Mouse (Mus musculus): ENCODE data around the gene Gm44503.

Gene Gm44503

GRCm38 (mm10) chr9:73031421-73031820 lies 72.8 kb downstream of the Gm44503 start:
- DNase-seq, result no peak

- DNase-seq, result no peak
Observed at GRCm38 (mm10) chr9:73033406-73033805, 74.8 kb downstream of the Gm44503 start.

- DNase-seq, result peak; percentile 96 to 98
Observed at GRCm38 (mm10) chr9:73039222-73039945, 80.7 kb downstream of the Gm44503 start.

GRCm38 (mm10) chr9:73040080-73040479 lies 81.4 kb downstream of the Gm44503 start, which contains the start of gene Pigb:
TSS of gene Pigb (minus strand) at chr9:73040378.
- no peak for DNase-seq

GRCm38 (mm10) chr9:73044146-73045079 lies 85.8 kb downstream of the Gm44503 start, which contains the start of gene Rab27a:
TSS of gene Rab27a (plus strand) at chr9:73044854.
- peak; percentile 89 to 97 for DNase-seq

- no peak for DNase-seq
Observed at GRCm38 (mm10) chr9:73045204-73045603, 86.6 kb downstream of the Gm44503 start.

GRCm38 (mm10) chr9:73045711-73046110 lies 87.1 kb downstream of the Gm44503 start:
- DNase-seq, result no peak

- DNase-seq, result no peak
Observed at GRCm38 (mm10) chr9:73047906-73048305, 89.3 kb downstream of the Gm44503 start.

- no peak for DNase-seq
Observed at GRCm38 (mm10) chr9:73048927-73049326, 90.3 kb downstream of the Gm44503 start.

- DNase-seq, result no peak
Observed at GRCm38 (mm10) chr9:73049833-73050232, 91.2 kb downstream of the Gm44503 start.

GRCm38 (mm10) chr9:73050606-73051005 lies 92.0 kb downstream of the Gm44503 start:
- DNase-seq, result no peak

GRCm38 (mm10) chr9:73055441-73055911 lies 96.8 kb downstream of the Gm44503 start:
- peak; percentile 46 to 81 for DNase-seq

- no peak for DNase-seq
Observed at GRCm38 (mm10) chr9:73059224-73059623, 100.6 kb downstream of the Gm44503 start.

- DNase-seq, result peak; percentile 37 to 59
Observed at GRCm38 (mm10) chr9:73063621-73064290, 105.1 kb downstream of the Gm44503 start.
